ENCODE assay signal across 18 mouse cellular contexts in genomic region chr7:16172586-16173140, GRCm38 (mm10). TPM values are rescaled to one million over a fixed set of nuclear protein-coding genes. Genes with fewer than 3 reads are reported as not detected.
DNase-seq lines count a peak whose midpoint lies in the region; ATAC-seq lines count a peak whose summit lies in the region.
"Had no signal": no experiment of that assay in that cellular context is flagged by ENCODE, and none has a peak within 500 bp of the region (broad histone marks: within the 10 kb centered on the region; RNA-seq: fewer than 3 reads in every experiment).

No protein-coding gene starts in this region.

- H3K27me3 ChIP-seq in forebrain, embryonic 11.5 days (ENCODE audit: control insufficient read depth, insufficient read depth, low read length) = no peaks in the 10 kb centered on the region
- H3K27me3 ChIP-seq in forebrain, embryonic 15.5 days = no peaks in the 10 kb centered on the region
- H3K27me3 ChIP-seq in hindbrain, embryonic 12.5 days = peaks cover 2% of the 10 kb centered on the region; the same call in 1 of the 2 replicates
- peaks cover 64% of the 10 kb centered on the region for H3K27me3 ChIP-seq in liver, embryonic 12.5 days (replicated peaks)

- no peak overlapping the region; the same call in 1 of the 2 replicates for H3K9ac ChIP-seq in forebrain, embryonic 11.5 days (ENCODE audit: low read length)
- no peak overlapping the region for H3K9ac ChIP-seq in forebrain, embryonic 15.5 days (replicated peaks)
- H3K9ac ChIP-seq in hindbrain, embryonic 12.5 days = no peak overlapping the region
- no peak overlapping the region for H3K9ac ChIP-seq in liver, embryonic 12.5 days
- H3K9ac ChIP-seq: limb, embryonic 13.5 days had no signal

- ATAC-seq in forebrain, embryonic 11.5 days (replicated peaks; ENCODE audit: low FRiP score) = no peak
- ATAC-seq in forebrain, embryonic 15.5 days (replicated peaks) = no peak
- ATAC-seq in hindbrain, embryonic 12.5 days (ENCODE audit: low FRiP score) = peak; percentile 29
- no peak for ATAC-seq in liver, embryonic 12.5 days

- H3K9me3 ChIP-seq in forebrain, embryonic 11.5 days (ENCODE audit: control insufficient read depth, low read length) = no peaks in the 10 kb centered on the region
- H3K9me3 ChIP-seq in forebrain, embryonic 15.5 days = no peaks in the 10 kb centered on the region
- no peaks in the 10 kb centered on the region for H3K9me3 ChIP-seq in hindbrain, embryonic 12.5 days (replicated peaks)
- 0 out of 2 replicates have a peak, but pooled peaks cover 6% of the 10 kb centered on the region for H3K9me3 ChIP-seq in liver, embryonic 12.5 days (replicated peaks)

- 62% methylated on average over 1 of the region's 1 CpGs for WGBS in forebrain, embryonic 11.5 days
- 40% methylated on average over 1 of the region's 1 CpGs for WGBS in forebrain, embryonic 15.5 days
- WGBS in hindbrain, embryonic 12.5 days = 8% methylated on average over 1 of the region's 1 CpGs
- 42% methylated on average over 1 of the region's 1 CpGs for WGBS in liver, embryonic 12.5 days (ENCODE audit: insufficient replicate concordance)

- no peaks in the 10 kb centered on the region for H3K36me3 ChIP-seq in forebrain, embryonic 11.5 days (ENCODE audit: control insufficient read depth, insufficient read depth, low read length)
- 0 out of 2 replicates have a peak, but pooled peaks cover 3% of the 10 kb centered on the region for H3K36me3 ChIP-seq in forebrain, embryonic 15.5 days
- H3K36me3 ChIP-seq in hindbrain, embryonic 12.5 days = peaks cover 5% of the 10 kb centered on the region
- no peaks in the 10 kb centered on the region for H3K36me3 ChIP-seq in liver, embryonic 12.5 days
- H3K36me3 ChIP-seq: G1E; limb, embryonic 13.5 days had no signal

- intact Hi-C loops in heart, postnatal 10 days (cut with DNase I) = no loop called here

- peaks cover 13% of the 10 kb centered on the region; the same call in 1 of the 2 replicates for H3K4me1 ChIP-seq in forebrain, embryonic 11.5 days (replicated peaks; ENCODE audit: control insufficient read depth, insufficient read depth, low read length)
- H3K4me1 ChIP-seq in forebrain, embryonic 15.5 days = peaks cover 41% of the 10 kb centered on the region
- H3K4me1 ChIP-seq in hindbrain, embryonic 12.5 days = peaks cover 48% of the 10 kb centered on the region
- H3K4me1 ChIP-seq in liver, embryonic 12.5 days = peaks cover 12% of the 10 kb centered on the region; the same call in 1 of the 2 replicates

- no peak overlapping the region for H3K4me2 ChIP-seq in forebrain, embryonic 11.5 days (ENCODE audit: low read depth, low read length, severe bottlenecking)
- no peak overlapping the region for H3K4me2 ChIP-seq in forebrain, embryonic 15.5 days (replicated peaks)
- peak overlapping the region; percentile 72 for H3K4me2 ChIP-seq in hindbrain, embryonic 12.5 days (replicated peaks)
- H3K4me2 ChIP-seq in liver, embryonic 12.5 days = no peak overlapping the region
- H3K4me2 ChIP-seq: limb, embryonic 13.5 days had no signal

- H3K27ac ChIP-seq in forebrain, embryonic 11.5 days (ENCODE audit: low read depth, low read length) = peak overlapping the region; percentile 53
- H3K27ac ChIP-seq in forebrain, embryonic 15.5 days (replicated peaks) = no peak overlapping the region
- H3K27ac ChIP-seq in hindbrain, embryonic 12.5 days = peak overlapping the region; percentile 94
- H3K27ac ChIP-seq in liver, embryonic 12.5 days = no peak overlapping the region
- H3K27ac ChIP-seq: gastrocnemius, adult 2 months; limb, embryonic 13.5 days had no signal

- H3K4me3 ChIP-seq in forebrain, embryonic 11.5 days (ENCODE audit: low read depth, low read length) = no peak overlapping the region
- H3K4me3 ChIP-seq in forebrain, embryonic 15.5 days = no peak overlapping the region
- H3K4me3 ChIP-seq in hindbrain, embryonic 12.5 days = no peak overlapping the region
- no peak overlapping the region for H3K4me3 ChIP-seq in liver, embryonic 12.5 days
- H3K4me3 ChIP-seq: gastrocnemius, adult 2 months; limb, embryonic 13.5 days had no signal

- no peak for DNase-seq in forebrain, embryonic 11.5 days (ENCODE audit: low spot score)
- peak; percentile 34 for DNase-seq in embryo, embryonic 11 days
- DNase-seq in neural tube, embryonic 10.5 days (ENCODE audit: extremely low spot score, low spot score) = peak; percentile 65
- no peak for DNase-seq in urinary bladder, postnatal 10 days (ENCODE audit: low spot score)
- no peak for DNase-seq in heart, postnatal 10 days
- DNase-seq: gastrocnemius, adult 2 months; kidney, adult 9 months; layer of hippocampus, postnatal 36 days; lung, adult 18-20 months; right cerebral cortex, postnatal 25 days; thymus, postnatal 14 days had no signal

RNA-seq across cellular contexts. Expression of gene Meis3, which starts 2.2 kb away (rescaled TPM):
- 77.8 and 79.7 TPM in 2 replicates for polyA plus RNA-seq in forebrain, embryonic 11.5 days (2014; fragmentation: Nextera tagmentation; extraction: Ambion mirVana)
- 110 and 116 TPM in 2 replicates for polyA plus RNA-seq in forebrain, embryonic 15.5 days (2015; fragmentation: Nextera tagmentation; extraction: Ambion mirVana)
- 136 and 138 TPM in 2 replicates for polyA plus RNA-seq in hindbrain, embryonic 12.5 days (2016; fragmentation: Nextera tagmentation; extraction: Ambion mirVana)
- 4.4 and 5.7 TPM in 2 replicates for polyA plus RNA-seq in liver, embryonic 12.5 days (2016; fragmentation: Nextera tagmentation; extraction: Ambion mirVana)
- total RNA-seq in heart, postnatal 10 days (2021) = 1 to 10 TPM; 6.1 to 6.5 TPM
- total RNA-seq: megakaryocyte progenitor cell, adult 5-6 weeks had no signal

RNA-seq across cellular contexts. Expression of gene Slc8a2, which starts 43.0 kb away (rescaled TPM):
- 0.36 and 0.88 TPM in 2 replicates for polyA plus RNA-seq in forebrain, embryonic 11.5 days (2014; fragmentation: Nextera tagmentation; extraction: Ambion mirVana)
- polyA plus RNA-seq in forebrain, embryonic 15.5 days (2015; fragmentation: Nextera tagmentation; extraction: Ambion mirVana) = 0.96 and 1.1 TPM in 2 replicates
- 1.1 and 1.3 TPM in 2 replicates for polyA plus RNA-seq in hindbrain, embryonic 12.5 days (2016; fragmentation: Nextera tagmentation; extraction: Ambion mirVana)
- polyA plus RNA-seq in liver, embryonic 12.5 days (2016; fragmentation: Nextera tagmentation; extraction: Ambion mirVana) = not detected in 2 replicates
- total RNA-seq in heart, postnatal 10 days (2021) = 1 to 10 TPM; 1.3 to 1.4 TPM
- total RNA-seq: megakaryocyte progenitor cell, adult 5-6 weeks; neutrophil, adult 5-6 weeks had no signal

RNA-seq across cellular contexts. Expression of gene Dhx34, which starts 49.2 kb away (rescaled TPM):
- polyA plus RNA-seq in forebrain, embryonic 11.5 days (2014; fragmentation: Nextera tagmentation; extraction: Ambion mirVana) = 14.3 and 16.4 TPM in 2 replicates
- 15.3 and 17.4 TPM in 2 replicates for polyA plus RNA-seq in forebrain, embryonic 15.5 days (2015; fragmentation: Nextera tagmentation; extraction: Ambion mirVana)
- 16.9 and 19.2 TPM in 2 replicates for polyA plus RNA-seq in hindbrain, embryonic 12.5 days (2016; fragmentation: Nextera tagmentation; extraction: Ambion mirVana)
- polyA plus RNA-seq in liver, embryonic 12.5 days (2016; fragmentation: Nextera tagmentation; extraction: Ambion mirVana) = 9.5 and 9.6 TPM in 2 replicates
- 1 to 10 TPM; 7.5 to 9.9 TPM for total RNA-seq in heart, postnatal 10 days (2021)

RNA-seq across cellular contexts. Expression of gene Kptn, which starts 53.0 kb away (rescaled TPM):
- polyA plus RNA-seq in forebrain, embryonic 11.5 days (2014; fragmentation: Nextera tagmentation; extraction: Ambion mirVana) = 19.7 and 22.5 TPM in 2 replicates
- polyA plus RNA-seq in forebrain, embryonic 15.5 days (2015; fragmentation: Nextera tagmentation; extraction: Ambion mirVana) = 43.0 and 43.7 TPM in 2 replicates
- polyA plus RNA-seq in hindbrain, embryonic 12.5 days (2016; fragmentation: Nextera tagmentation; extraction: Ambion mirVana) = 30.9 and 31.5 TPM in 2 replicates
- 13.4 and 15.0 TPM in 2 replicates for polyA plus RNA-seq in liver, embryonic 12.5 days (2016; fragmentation: Nextera tagmentation; extraction: Ambion mirVana)
- total RNA-seq in heart, postnatal 10 days (2021) = 10 to 100 TPM; 24.1 to 27.7 TPM

Comparison
In these comparisons a context has a peak if more than half of its experiments do, and no peak if none do; other contexts are left out.
1. H3K27ac ChIP-seq: peak in forebrain, embryonic 11.5 days (single experiment) and hindbrain, embryonic 12.5 days (single experiment); none in forebrain, embryonic 15.5 days (single experiment) and liver, embryonic 12.5 days (single experiment).
2. DNase-seq: peak in embryo, embryonic 11 days (single experiment) and neural tube, embryonic 10.5 days (single experiment); none in forebrain, embryonic 11.5 days (single experiment), urinary bladder, postnatal 10 days (single experiment) and heart, postnatal 10 days (0 of 2).
3. RNA of gene Meis3, which starts 2.2 kb away (polyA plus RNA-seq): 136 to 138 TPM in hindbrain, embryonic 12.5 days, 110 to 116 TPM in forebrain, embryonic 15.5 days and 77.8 to 79.7 TPM in forebrain, embryonic 11.5 days; 4.4 to 5.7 TPM in liver, embryonic 12.5 days; every median in the first group is over 10 times any median in the second.